Mouse (Mus musculus): Measurements from ENCODE around the gene Git2. TPM values are rescaled to one million over a fixed set of nuclear protein-coding genes. Genes with fewer than 3 reads are reported as not detected.

Gene Git2
- 41.2 and 42.6 TPM in 2 replicates for polyA plus RNA-seq (2014; fragmentation: Nextera tagmentation; extraction: Ambion mirVana)

DNA sequence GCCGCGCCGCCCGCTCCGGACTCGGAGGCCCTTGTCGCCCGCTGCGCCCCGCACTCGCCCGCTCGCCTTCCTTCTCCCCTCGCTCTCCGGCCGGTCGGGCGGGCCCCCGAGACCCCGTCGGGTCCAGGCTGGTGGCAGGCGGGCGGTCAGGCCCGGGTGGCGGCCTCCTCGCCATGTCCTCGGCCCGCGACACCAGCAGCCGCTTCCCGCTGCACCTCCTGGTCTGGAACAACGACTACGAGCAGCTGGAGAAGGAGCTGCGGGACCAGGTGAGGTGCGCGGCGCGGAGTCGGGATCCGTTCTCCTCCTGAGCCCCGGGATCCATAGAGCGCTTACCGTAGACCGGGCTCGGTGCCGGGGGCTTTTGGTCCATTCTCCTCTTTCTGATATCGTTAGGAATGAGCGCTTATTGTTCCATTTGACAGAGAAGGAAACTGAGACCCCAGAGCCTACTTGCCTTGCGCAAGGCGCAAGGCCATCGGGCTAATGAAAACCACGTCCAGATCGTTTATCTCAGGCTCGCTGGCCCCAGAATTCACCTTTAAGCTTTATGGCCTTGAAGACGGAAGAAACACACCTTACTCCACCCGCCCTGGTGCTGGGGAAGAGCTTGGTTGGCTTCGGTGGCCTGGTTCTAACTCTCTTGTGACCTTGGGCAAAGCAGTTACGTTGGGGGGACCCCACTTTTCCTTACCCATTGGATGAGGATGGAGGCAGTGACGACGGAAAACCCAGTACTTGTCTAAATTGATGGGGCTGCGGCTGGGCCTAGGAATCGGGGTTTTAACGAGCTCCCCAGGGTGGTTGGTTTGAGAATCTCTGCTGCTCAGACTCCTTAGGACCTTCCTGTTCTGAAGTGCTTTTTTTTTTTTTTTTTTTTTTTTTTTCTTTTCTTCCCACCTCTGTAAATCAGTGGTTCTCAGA lies at the start of gene Git2:
Git2 (minus strand) TSS at position 462 of the 924 bp plus-strand sequence.
- Histone ChIP-seq H3K36me3 (ENCODE audit: control insufficient read depth, insufficient read depth, low read length) (no peaks in the 10 kb centered on the region), H3K9me3 (ENCODE audit: control insufficient read depth, low read depth, low read length) (no peaks in the 10 kb centered on the region), H3K4me2 (replicated peaks; ENCODE audit: low read depth, low read length) (peak within 1 kb of the TSS; percentile 97), H3K27me3 (ENCODE audit: control insufficient read depth, insufficient read depth, low read length) (no peaks in the 10 kb centered on the region), H3K9ac (replicated peaks; ENCODE audit: low read depth, low read length) (peak within 1 kb of the TSS; percentile 81), H3K27ac (ENCODE audit: low read length) (peak within 1 kb of the TSS; percentile 86; the same call in 1 of the 2 replicates), H3K4me3 (ENCODE audit: low read depth, low read length) (peak within 1 kb of the TSS; percentile 99), H3K4me1 (ENCODE audit: control insufficient read depth, insufficient read depth, low read length) (peaks cover 20% of the 10 kb centered on the region)
- ATAC-seq (ENCODE audit: insufficient number of reproducible peaks, insufficient read depth, low FRiP score, low read depth) = no peak
- WGBS = under 1% methylated on average over 54 of the region's 63 CpGs

- no peaks in the 10 kb centered on the region; the same call in 1 of the 2 replicates for H3K4me1 ChIP-seq (ENCODE audit: control insufficient read depth, insufficient read depth, low read length)
- no peak overlapping the region for H3K4me3 ChIP-seq (ENCODE audit: low read depth, low read length)
- no peaks in the 10 kb centered on the region for H3K27me3 ChIP-seq (ENCODE audit: control insufficient read depth, insufficient read depth, low read length)
- H3K9ac ChIP-seq (replicated peaks; ENCODE audit: low read depth, low read length) = no peak overlapping the region
- no peaks in the 10 kb centered on the region for H3K36me3 ChIP-seq (ENCODE audit: control insufficient read depth, insufficient read depth, low read length)
- H3K27ac ChIP-seq (ENCODE audit: low read length) = no peak overlapping the region
- peaks cover 4% of the 10 kb centered on the region; the same call in 1 of the 2 replicates for H3K9me3 ChIP-seq (ENCODE audit: control insufficient read depth, low read depth, low read length)
- no peak for ATAC-seq (ENCODE audit: insufficient number of reproducible peaks, insufficient read depth, low FRiP score, low read depth)
- WGBS = 17% methylated on average over 9 of the region's 9 CpGs
- no peak overlapping the region for H3K4me2 ChIP-seq (replicated peaks; ENCODE audit: low read depth, low read length)
Observed at GRCm38 (mm10) chr5:114824197-114824596, 48.9 kb upstream of the Git2 start.

DNA sequence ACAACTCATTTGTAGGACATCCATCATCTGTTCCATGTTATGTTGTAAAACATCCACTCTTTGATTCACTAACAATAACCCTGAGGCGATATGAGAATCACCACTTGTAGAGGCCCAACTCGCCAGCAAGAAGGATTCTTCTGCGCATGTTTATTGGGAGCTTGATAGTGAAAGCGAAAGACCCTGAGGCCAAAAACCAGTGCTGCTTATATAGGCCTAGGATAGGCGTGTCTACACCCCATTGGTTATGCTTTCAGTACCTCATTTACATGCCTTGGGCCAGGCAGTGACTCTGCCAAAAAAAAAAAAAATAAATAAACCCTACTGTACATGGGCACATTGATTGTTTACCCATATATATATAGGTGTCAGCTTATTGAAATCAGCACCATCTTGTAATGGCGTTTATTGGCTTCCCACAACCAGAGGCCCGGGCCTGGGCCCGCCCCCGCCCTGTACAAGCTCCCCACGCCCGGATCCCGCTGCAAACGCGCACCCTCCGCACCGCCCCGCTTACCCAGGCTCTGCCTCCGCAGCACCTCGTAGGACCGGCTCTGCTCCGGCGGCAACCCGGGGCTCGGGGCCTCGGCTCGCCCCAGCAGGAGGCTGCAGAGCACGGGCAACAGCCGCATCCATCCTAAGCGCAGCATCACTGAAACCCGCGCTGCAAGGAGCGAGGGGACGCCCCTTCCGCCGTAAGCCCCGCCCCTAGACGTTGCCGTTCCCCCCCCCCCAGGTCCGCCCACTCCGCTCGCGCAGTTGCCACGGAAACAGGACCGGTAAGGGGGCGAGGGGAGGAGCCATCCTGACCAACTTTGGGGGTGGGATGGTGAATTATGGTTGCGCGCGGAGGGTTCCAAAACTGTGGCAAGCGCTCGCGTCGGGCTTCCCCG lies 47.7 kb upstream of the Git2 start, which contains the start of gene 1500011B03Rik:
1500011B03Rik (minus strand) TSS at position 673 of the 893 bp plus-strand sequence.
- peak within 1 kb of the TSS; percentile 69 for H3K4me3 ChIP-seq (ENCODE audit: low read depth, low read length)
- H3K27ac ChIP-seq (ENCODE audit: low read length) = peak within 1 kb of the TSS; percentile 80; the same call in 1 of the 2 replicates
- H3K4me2 ChIP-seq (replicated peaks; ENCODE audit: low read depth, low read length) = peak within 1 kb of the TSS; percentile 53
- 9% methylated on average over 52 of the region's 53 CpGs for WGBS
- ATAC-seq (ENCODE audit: insufficient number of reproducible peaks, insufficient read depth, low FRiP score, low read depth) = peak; percentile 83
- no peaks in the 10 kb centered on the region for H3K36me3 ChIP-seq (ENCODE audit: control insufficient read depth, insufficient read depth, low read length)
- H3K4me1 ChIP-seq (ENCODE audit: control insufficient read depth, insufficient read depth, low read length) = no peaks in the 10 kb centered on the region; the same call in 1 of the 2 replicates
- H3K9ac ChIP-seq (replicated peaks; ENCODE audit: low read depth, low read length) = peak within 1 kb of the TSS; percentile 57
- no peaks in the 10 kb centered on the region for H3K27me3 ChIP-seq (ENCODE audit: control insufficient read depth, insufficient read depth, low read length)
- peaks cover 4% of the 10 kb centered on the region; the same call in 1 of the 2 replicates for H3K9me3 ChIP-seq (ENCODE audit: control insufficient read depth, low read depth, low read length)

DNA sequence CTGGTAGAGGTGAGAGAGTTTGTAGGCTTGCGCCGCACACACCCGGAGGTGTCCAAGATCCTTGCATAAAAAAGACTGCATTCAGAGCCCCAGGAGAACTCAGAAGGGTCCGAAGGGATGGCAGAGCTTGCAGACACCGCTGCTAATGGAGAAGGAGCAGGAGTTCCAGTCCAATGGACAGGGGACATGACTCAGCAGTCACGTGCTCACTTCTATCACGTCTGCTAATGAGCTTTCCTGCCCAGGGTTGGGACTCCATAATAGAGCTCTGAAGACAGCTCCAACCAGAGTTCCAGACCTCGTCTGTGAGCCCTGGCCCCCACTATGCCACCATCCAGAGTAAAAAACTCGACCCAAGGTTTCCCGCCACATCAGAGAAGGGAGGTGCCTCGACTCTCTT lies 42.8 kb upstream of the Git2 start:
- ATAC-seq (ENCODE audit: insufficient number of reproducible peaks, insufficient read depth, low FRiP score, low read depth) = no peak
- Histone ChIP-seq H3K9ac (replicated peaks; ENCODE audit: low read depth, low read length) (no peak overlapping the region), H3K27me3 (ENCODE audit: control insufficient read depth, insufficient read depth, low read length) (no peaks in the 10 kb centered on the region), H3K4me1 (ENCODE audit: control insufficient read depth, insufficient read depth, low read length) (no peaks in the 10 kb centered on the region), H3K4me3 (ENCODE audit: low read depth, low read length) (no peak overlapping the region), H3K36me3 (ENCODE audit: control insufficient read depth, insufficient read depth, low read length) (no peaks in the 10 kb centered on the region), H3K27ac (ENCODE audit: low read length) (no peak overlapping the region), H3K9me3 (ENCODE audit: control insufficient read depth, low read depth, low read length) (peaks cover 4% of the 10 kb centered on the region; the same call in 1 of the 2 replicates), H3K4me2 (replicated peaks; ENCODE audit: low read depth, low read length) (no peak overlapping the region)
- WGBS = 77% methylated on average over 11 of the region's 11 CpGs

DNA sequence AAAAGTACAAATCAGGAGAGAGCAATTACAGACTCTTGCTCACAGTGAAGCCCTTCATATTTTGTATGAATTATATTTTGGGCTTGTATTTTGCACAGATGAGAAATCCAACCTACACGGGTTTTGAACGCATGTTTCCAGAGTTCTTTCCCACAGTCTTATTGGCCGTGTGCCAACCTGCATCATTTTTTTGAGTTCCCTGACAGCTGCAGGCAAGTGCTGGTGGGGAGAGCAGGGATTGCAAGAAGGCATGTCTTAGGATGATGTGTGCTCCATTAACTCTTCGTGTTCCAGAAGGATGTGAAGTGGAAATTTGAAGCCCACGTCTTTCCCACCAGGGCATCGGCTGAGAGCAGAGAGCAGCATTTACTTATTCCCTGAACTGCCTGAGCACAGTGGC lies 41.3 kb upstream of the Git2 start:
- Histone ChIP-seq H3K27ac (ENCODE audit: low read length) (no peak overlapping the region), H3K27me3 (ENCODE audit: control insufficient read depth, insufficient read depth, low read length) (no peaks in the 10 kb centered on the region), H3K36me3 (ENCODE audit: control insufficient read depth, insufficient read depth, low read length) (no peaks in the 10 kb centered on the region), H3K4me3 (ENCODE audit: low read depth, low read length) (no peak overlapping the region), H3K9me3 (ENCODE audit: control insufficient read depth, low read depth, low read length) (no peaks in the 10 kb centered on the region; the same call in 1 of the 2 replicates), H3K9ac (replicated peaks; ENCODE audit: low read depth, low read length) (no peak overlapping the region), H3K4me2 (replicated peaks; ENCODE audit: low read depth, low read length) (no peak overlapping the region), H3K4me1 (ENCODE audit: control insufficient read depth, insufficient read depth, low read length) (no peaks in the 10 kb centered on the region)
- 56% methylated on average over 6 of the region's 6 CpGs for WGBS
- no peak for ATAC-seq (ENCODE audit: insufficient number of reproducible peaks, insufficient read depth, low FRiP score, low read depth)

DNA sequence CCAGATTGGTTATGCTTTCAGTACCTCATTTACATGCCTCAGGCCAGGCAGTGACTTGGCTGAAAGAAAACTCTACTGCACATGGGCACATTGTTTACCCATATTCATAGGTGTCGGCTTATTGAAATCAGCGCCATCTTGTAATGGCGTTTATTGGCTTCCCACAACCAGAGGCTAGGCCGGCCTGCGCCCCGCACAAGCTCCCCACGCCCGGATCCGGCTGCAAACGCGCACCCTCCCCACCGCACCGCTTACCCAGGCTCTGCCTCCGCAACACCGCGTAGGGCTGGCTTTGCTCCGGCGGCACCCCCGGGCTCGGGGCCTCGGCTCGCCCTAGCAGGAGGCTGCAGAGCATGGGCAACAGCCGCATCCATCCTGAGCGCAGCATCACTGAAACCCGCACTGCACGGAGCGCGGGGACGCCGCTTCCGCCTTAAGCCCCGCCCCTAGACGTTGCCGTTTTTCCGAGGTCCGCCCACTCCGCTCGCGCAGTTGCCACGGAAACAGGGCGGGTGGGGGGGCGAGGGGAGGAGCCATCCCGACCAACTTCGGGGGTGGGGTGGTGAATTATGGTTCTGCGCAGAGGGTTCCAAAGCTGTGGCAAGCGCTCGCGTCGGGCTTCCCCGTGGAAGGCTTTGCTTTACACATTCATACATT lies 38.3 kb upstream of the Git2 start:
- peak; percentile 95 for ATAC-seq (ENCODE audit: insufficient number of reproducible peaks, insufficient read depth, low FRiP score, low read depth)
- WGBS = under 1% methylated on average over 50 of the region's 50 CpGs
- Histone ChIP-seq H3K4me2 (replicated peaks; ENCODE audit: low read depth, low read length) (peak overlapping the region; percentile 38), H3K36me3 (ENCODE audit: control insufficient read depth, insufficient read depth, low read length) (no peaks in the 10 kb centered on the region), H3K4me1 (ENCODE audit: control insufficient read depth, insufficient read depth, low read length) (no peaks in the 10 kb centered on the region), H3K4me3 (ENCODE audit: low read depth, low read length) (peak overlapping the region; percentile 67), H3K9me3 (ENCODE audit: control insufficient read depth, low read depth, low read length) (no peaks in the 10 kb centered on the region; the same call in 1 of the 2 replicates), H3K9ac (replicated peaks; ENCODE audit: low read depth, low read length) (peak overlapping the region; percentile 41; the same call in 1 of the 2 replicates), H3K27me3 (ENCODE audit: control insufficient read depth, insufficient read depth, low read length) (no peaks in the 10 kb centered on the region), H3K27ac (ENCODE audit: low read length) (peak overlapping the region; percentile 75; the same call in 1 of the 2 replicates)

- Histone ChIP-seq H3K4me1 (ENCODE audit: control insufficient read depth, insufficient read depth, low read length) (no peaks in the 10 kb centered on the region), H3K27me3 (ENCODE audit: control insufficient read depth, insufficient read depth, low read length) (no peaks in the 10 kb centered on the region), H3K27ac (ENCODE audit: low read length) (no peak overlapping the region), H3K36me3 (ENCODE audit: control insufficient read depth, insufficient read depth, low read length) (peaks cover 14% of the 10 kb centered on the region; the same call in 1 of the 2 replicates), H3K9ac (replicated peaks; ENCODE audit: low read depth, low read length) (no peak overlapping the region), H3K9me3 (ENCODE audit: control insufficient read depth, low read depth, low read length) (no peaks in the 10 kb centered on the region), H3K4me2 (replicated peaks; ENCODE audit: low read depth, low read length) (no peak overlapping the region), H3K4me3 (ENCODE audit: low read depth, low read length) (no peak overlapping the region)
- ATAC-seq (ENCODE audit: insufficient number of reproducible peaks, insufficient read depth, low FRiP score, low read depth) = no peak
- WGBS = 93% methylated on average over 5 of the region's 5 CpGs
Observed at GRCm38 (mm10) chr5:114809826-114810225, 34.5 kb upstream of the Git2 start.
